In the genomic region with DNA sequence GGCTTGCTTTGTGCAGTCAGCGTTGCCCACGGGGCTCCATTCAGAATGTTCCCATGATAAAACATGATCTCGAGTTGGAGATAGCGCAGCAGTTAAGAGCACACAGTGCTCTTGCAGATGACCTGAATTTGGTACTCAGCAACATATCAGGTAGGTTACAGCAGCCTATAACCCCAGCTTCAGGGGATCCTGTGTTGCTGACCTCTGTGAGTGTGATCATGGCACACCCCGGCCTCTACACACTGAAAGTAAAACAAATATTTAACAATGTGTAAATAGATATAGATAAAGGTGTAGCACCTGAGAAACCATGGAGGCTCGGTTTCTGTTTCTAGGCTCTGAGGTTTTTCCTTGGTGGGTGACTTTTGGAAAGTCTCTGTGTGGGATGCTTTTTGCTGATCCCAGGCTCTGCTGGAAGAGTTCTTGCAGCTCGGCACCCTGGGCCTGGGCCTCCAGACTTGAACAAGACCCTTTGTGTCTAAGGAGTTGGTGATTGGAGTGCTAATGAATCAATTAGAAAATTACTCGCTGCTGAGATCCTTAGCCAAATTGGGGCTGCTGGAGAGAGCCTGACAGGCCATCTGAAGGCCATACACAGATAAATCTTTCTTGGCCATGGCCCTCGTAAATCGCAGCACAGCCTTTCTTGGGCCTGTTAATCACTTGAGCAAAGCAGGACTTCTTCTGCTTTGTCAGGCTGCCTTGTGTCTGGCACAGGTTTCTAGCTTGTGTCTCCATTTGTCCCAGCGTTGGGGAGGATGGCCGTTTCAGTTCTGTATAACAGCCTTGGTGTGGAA, we compare ENCODE assay signal across 12 mouse cellular contexts. TPM values are rescaled to one million over a fixed set of nuclear protein-coding genes. Genes with fewer than 3 reads are reported as not detected.
DNase-seq lines count a peak whose midpoint lies in the region; ATAC-seq and TF ChIP-seq lines count a peak whose summit lies in the region.
"Had no signal": no experiment of that assay in that cellular context is flagged by ENCODE, and none has a peak within 500 bp of the region (broad histone marks: within the 10 kb centered on the region; RNA-seq: fewer than 3 reads in every experiment).

No protein-coding gene starts in this region.

- no peak overlapping the region for H3K9ac ChIP-seq in hindbrain, embryonic 15.5 days
- peak overlapping the region; percentile 12; the same call in 1 of the 2 replicates for H3K9ac ChIP-seq in neural tube, embryonic 13.5 days

- H3K36me3 ChIP-seq in hindbrain, embryonic 15.5 days = no peaks in the 10 kb centered on the region
- H3K36me3 ChIP-seq in neural tube, embryonic 13.5 days = no peaks in the 10 kb centered on the region

- H3K27ac ChIP-seq in gastrocnemius, adult 2 months = peak overlapping the region; percentile 21
- H3K27ac ChIP-seq in cortical plate, adult 2 months (ENCODE audit: insufficient read depth, low read length) = 0 out of 2 replicates have a peak overlapping the region, but pooled peaks have one; percentile 17
- peak overlapping the region; percentile 34; the same call in 1 of the 2 replicates for H3K27ac ChIP-seq in hindbrain, embryonic 15.5 days (replicated peaks)
- peak overlapping the region; percentile 72 for H3K27ac ChIP-seq in neural tube, embryonic 13.5 days (replicated peaks)

- no peak overlapping the region for H3K4me2 ChIP-seq in hindbrain, embryonic 15.5 days
- H3K4me2 ChIP-seq in neural tube, embryonic 13.5 days = no peak overlapping the region
- H3K4me2 ChIP-seq: heart, embryonic 11.5 days had no signal

- peaks cover 40% of the 10 kb centered on the region for H3K4me1 ChIP-seq in cortical plate, adult 2 months (ENCODE audit: control insufficient read depth, insufficient read depth, low read length)
- H3K4me1 ChIP-seq in hindbrain, embryonic 15.5 days (replicated peaks) = peaks cover 74% of the 10 kb centered on the region
- H3K4me1 ChIP-seq in neural tube, embryonic 13.5 days (replicated peaks) = peaks cover 97% of the 10 kb centered on the region

- TF ChIP-seq CTCF in gastrocnemius, adult 2 months (IDR thresholded peaks at IDR 0.05) = no peak
- no peak for TF ChIP-seq CTCF in cortical plate, adult 2 months (IDR thresholded peaks at IDR 0.05; ENCODE audit: extremely low read depth, insufficient read depth, low read length)

- no peak overlapping the region for H3K4me3 ChIP-seq in gastrocnemius, adult 2 months
- no peak overlapping the region for H3K4me3 ChIP-seq in cortical plate, adult 2 months (ENCODE audit: insufficient read depth, low read length)
- no peak overlapping the region for H3K4me3 ChIP-seq in hindbrain, embryonic 15.5 days
- H3K4me3 ChIP-seq in neural tube, embryonic 13.5 days = no peak overlapping the region

- no peak for ATAC-seq in hindbrain, embryonic 15.5 days (ENCODE audit: low FRiP score, low read depth)
- 0 out of 2 replicates have a peak, but pooled peaks have one; percentile 11 for ATAC-seq in neural tube, embryonic 13.5 days (ENCODE audit: low read depth)

- H3K9me3 ChIP-seq in hindbrain, embryonic 15.5 days = no peaks in the 10 kb centered on the region
- no peaks in the 10 kb centered on the region for H3K9me3 ChIP-seq in neural tube, embryonic 13.5 days

- no peak for TF ChIP-seq POLR2A in cortical plate, adult 2 months (IDR thresholded peaks at IDR 0.05; ENCODE audit: extremely low read depth, insufficient read depth, low read length)

- intact Hi-C loops in gastrocnemius, adult 2 months (cut with DNase I) = loop anchor here (5.0 kb wide), 1 partner anchor 37 kb away; no protein-coding TSS in a partner anchor
- intact Hi-C loops in heart, postnatal 25 days (cut with DNase I) = no loop called here

- H3K27me3 ChIP-seq in hindbrain, embryonic 15.5 days = no peaks in the 10 kb centered on the region
- H3K27me3 ChIP-seq in neural tube, embryonic 13.5 days = no peaks in the 10 kb centered on the region

- DNase-seq in gastrocnemius, adult 2 months = no peak
- DNase-seq in gastrocnemius, postnatal 4 days (ENCODE audit: low spot score in 2 of 2) = no peak
- DNase-seq in heart, postnatal 25 days (ENCODE audit: low spot score) = no peak
- DNase-seq in frontal cortex, postnatal 25 days (ENCODE audit: low spot score in 2 of 2) = no peak
- no peak for DNase-seq in liver
- DNase-seq: kidney, adult 11 months; lung, adult 18-20 months; spleen, adult 18-20 months had no signal

- WGBS in hindbrain, embryonic 15.5 days = 60% methylated on average over 12 of the region's 12 CpGs
- 39% methylated on average over 12 of the region's 12 CpGs for WGBS in neural tube, embryonic 13.5 days

RNA-seq across cellular contexts. Expression of a gene that starts 49.2 kb away (rescaled TPM):
- 10 to 100 TPM; 23.7 to 30.0 TPM for total RNA-seq in gastrocnemius, adult 2 months (2021)
- total RNA-seq in gastrocnemius, postnatal 4 days (2021) = 10 to 100 TPM; 65.7 to 73.4 TPM
- 121 and 123 TPM in 2 replicates for polyA plus RNA-seq in cortical plate, adult 2 months (2012; rRNA removed)
- 143 and 151 TPM in 2 replicates for polyA plus RNA-seq in hindbrain, embryonic 15.5 days (2015; fragmentation: Nextera tagmentation; extraction: Ambion mirVana)
- polyA plus RNA-seq in neural tube, embryonic 13.5 days (2015; fragmentation: Nextera tagmentation; extraction: Ambion mirVana) = 186 and 191 TPM in 2 replicates
- total RNA-seq in heart, postnatal 25 days (2021) = 10 to 100 TPM; 41.6 to 45.0 TPM

Comparison
In these comparisons a context has a peak if more than half of its experiments do, and no peak if none do; other contexts are left out.
1. H3K27ac ChIP-seq: peak in every context shown above with its lines; median percentile 72 in neural tube, embryonic 13.5 days; 34 in hindbrain, embryonic 15.5 days; 21 in gastrocnemius, adult 2 months; 17 in cortical plate, adult 2 months.